Mouse (Mus musculus): Measurements from ENCODE around the gene Rptor.

The Rptor gene

DNA sequence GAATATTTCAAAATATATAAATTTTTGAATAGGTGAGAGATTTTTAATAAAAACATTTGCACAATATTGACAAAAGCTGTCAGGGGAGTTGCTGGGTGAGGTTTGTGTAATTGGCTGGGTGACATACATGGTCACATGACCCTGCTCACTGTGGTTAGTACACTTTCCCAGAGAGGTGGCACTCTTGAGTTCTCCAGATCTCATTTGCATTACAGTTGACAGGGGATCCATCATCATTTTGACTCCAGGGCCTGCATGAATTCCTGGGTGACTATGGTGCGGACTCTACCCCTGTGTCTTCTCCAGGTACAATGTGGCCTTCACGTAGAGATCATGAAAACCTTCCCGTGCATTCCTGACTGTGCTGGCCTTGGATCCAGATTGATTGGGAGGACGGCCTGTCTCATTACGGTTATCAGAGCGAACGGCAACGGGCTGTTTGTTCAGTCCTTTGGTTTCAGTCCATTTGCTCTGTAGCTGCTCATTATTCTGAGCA, 183.7 kb downstream of the Rptor start:
- DNase-seq, result peak; percentile 52 to 67

DNA sequence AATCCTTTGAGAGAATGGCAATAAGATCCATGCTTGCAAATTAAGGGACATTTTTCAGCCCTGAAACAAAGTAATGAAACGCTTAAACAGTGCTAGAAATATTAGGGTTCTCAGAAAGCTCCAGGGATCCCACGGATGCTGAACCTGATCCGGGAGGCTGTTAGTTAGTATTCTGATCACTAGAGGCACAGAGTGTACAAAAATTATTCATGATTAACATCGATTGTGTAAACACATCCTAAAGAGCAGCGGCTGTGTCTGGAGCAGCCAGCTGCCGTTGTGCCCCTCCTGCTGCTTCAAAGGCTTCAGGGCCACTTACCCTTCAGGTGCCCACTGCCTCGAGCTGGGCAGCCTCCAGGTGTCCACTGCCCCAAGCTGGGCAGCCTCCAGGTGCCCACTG, 185.8 kb downstream of the Rptor start:
- DNase-seq, result no peak

DNA sequence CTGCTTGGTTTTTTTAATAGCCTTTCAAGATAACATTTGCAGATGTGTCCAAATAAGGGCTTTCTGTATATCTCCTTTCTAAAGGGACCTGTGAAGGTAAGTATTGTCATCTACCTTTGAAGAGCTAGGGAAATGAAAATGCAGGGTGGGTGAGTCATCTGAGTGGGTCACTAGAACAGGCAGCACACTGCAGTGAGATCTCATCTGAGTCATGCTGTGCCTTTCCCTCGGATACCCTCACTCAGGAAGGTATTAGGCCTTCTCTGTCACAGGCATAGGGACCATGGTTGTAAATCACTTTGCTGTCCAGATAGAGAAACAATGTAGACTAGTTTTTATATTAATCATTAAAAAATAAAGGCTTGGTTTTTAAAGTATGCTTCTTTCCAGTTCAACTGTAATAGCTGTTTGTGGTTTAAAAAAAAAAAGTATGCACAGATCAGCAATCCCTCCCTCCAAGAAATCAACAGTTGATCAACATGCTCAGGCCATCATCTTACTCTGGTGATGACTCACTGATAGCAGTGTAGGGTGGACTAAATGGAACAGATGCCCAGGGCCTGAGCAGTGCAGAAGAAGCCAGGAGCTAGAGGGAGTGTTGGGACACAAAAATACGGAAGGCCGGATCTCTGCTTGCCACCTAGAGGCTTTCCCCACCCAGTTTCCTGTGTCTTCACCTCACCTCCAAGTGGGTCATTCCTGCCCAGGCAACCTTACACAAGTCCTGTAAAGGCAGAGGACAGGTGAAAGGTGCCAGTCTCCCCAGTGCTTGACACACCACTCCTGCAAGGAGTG, 186.4 kb downstream of the Rptor start:
- no peak for DNase-seq

DNA sequence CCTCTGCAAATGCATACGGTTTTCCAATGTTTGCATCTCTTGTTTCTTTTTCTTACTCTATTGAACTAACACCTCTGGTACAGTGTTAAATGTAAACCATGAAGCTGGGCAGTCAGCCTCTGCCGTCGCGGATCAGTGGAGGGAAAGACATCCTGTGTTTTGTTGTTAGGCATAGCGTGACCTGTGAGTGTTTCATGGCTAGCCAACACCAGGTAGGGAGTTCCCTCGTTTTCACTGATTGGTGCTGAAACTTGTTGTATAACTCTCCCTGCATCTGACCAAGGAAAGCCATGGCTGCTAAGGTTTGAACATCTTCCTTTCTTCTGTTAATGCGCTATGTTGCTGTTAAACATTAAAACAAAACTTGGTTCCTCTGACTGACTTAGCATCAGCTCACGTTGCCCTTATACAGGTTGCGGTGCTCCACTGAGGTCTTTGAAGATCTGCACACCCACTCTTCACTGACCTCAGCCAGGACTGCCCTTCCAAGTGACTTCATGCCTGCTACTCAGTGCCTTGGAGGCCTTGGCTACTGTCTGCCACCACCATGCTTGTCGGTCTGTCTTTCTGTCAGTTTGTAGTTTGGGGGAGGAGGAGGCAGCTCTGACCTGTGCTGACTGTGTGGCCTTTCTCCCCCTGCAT, 189.3 kb downstream of the Rptor start:
- DNase-seq, result no peak

DNA sequence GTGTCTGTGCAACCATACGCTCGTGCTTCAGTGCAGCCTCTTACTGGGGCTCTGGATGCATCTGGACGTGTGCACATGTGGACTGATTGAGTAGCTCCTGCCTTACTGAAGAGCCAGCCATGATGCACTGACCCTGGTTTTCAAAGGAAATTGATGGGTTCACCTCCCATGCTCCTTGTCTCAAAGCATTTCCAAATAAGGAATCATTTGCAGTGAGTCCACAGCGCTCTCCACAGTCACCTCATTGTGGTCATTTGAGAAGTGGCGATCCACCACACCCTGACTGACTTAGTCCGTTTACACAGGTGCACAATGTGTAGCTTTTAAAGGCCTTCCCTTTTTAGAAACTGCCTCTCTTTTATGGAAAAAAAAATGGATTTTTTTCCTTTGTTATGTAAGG, 190.7 kb downstream of the Rptor start:
- no peak for DNase-seq

DNA sequence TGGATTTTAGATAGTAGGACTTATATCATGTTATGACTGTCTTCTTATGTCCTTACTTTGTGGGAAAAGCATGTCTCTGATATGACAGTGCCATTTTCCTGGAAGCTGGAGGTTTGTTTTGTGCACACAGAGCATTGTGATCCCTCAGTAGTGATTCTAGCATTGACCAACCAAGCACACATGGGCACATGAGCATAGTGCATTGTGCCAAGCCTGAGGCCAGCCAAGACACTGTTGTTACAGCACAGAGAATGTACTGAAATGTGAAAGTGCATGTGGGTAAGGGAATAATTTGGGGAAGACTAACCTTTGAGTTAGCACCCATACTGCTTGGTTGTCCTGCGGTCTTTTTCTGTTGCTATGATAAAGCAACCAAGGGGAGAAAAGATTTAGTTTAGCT, 191.3 kb downstream of the Rptor start:
- no peak for DNase-seq

DNA sequence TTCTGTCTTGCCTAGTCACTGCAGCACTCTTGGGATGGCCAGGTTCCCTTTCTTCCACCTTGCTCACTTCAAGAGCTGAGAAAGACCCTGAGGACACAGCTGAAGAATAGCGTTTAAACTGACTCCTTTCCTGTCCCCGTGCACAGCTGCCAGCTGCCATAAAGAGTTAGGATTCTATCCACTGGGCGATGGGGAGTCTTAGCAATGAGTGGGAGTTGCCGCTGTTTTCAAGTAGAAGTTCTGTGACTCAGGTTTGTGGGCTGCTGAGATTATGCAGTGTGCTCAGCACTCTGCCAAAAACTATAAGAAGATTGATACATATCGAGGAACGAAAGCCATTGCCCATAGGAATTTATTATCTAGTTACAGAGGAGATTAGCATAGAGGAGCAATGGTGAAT, 192.0 kb downstream of the Rptor start:
- no peak for DNase-seq

DNA sequence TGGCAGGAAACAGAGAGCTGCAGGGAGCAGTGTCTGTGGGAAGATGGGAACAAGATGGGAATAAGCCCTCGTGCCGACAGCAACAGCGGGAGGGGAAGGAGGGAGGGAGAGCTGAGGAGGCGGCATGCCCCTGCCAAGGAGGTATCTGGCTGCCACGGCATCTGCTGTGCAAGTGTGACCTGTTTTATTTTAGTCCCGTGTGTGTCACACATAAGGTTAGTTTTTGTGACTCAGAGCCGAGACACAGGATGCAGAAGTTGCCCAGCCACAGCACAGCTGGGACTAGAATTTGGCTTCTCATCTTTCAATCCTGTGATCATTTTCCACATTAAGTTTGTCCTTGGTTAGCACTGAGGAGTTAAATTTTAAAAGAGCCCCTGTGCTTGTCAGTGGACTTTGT, 193.7 kb downstream of the Rptor start:
- no peak for DNase-seq

DNA sequence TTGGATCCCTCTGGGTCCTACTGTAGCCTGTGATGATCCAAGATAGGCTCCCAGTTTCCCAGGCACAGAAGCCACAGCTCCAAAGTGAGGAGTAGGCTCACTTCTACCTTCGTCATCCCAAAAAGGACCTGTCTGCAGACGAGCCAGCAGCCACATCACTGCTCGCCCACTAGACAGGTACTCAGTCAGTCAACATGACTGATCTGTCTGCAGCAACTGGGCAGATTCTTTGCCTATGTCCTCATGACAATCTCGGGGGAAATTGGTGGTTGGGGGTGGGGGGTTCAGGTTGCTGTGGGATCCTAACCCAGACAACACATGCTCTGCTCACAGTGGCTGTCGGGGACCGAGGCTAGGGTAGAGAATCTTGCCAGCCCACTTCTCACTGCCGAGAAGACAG, 194.1 kb downstream of the Rptor start:
- DNase-seq, result no peak

DNA sequence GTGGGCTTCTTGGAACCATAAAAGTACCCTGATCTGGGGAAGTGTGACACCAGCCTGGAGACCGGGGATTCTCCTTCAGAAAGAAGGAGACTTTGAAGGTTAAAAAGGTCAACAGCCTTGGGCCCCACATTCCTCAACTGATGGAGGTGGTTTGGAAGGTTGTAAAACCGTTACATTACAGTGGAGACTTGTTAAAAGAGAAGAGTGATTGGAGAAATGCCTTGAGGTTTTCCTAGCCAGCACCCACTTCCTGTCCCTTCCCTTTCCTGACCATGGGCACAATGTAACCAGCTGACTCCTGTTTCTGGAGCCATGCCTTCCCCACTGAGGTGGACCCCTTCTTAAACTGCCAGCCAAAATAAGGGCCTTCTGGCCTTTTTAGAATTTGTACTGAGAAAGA, 196.8 kb downstream of the Rptor start:
- no peak for DNase-seq

DNA sequence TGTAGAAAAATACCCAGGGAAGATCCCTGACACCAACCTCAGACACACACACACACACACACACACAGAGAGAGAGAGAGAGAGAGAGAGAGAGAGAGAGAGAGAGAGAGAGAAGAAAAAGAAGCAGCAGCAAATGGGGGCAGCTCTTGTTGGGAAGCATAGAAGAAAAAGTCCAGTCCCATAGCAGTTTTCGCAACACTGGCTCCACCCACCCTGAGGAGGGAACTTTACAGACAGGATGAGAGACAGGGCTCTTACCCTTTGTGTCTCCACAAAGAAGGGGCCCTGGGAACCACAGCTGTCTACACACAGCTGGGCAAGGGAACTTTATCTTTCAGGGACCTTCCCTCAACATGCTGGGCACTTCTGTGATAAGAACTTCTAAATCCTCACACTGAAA, 199.2 kb downstream of the Rptor start:
- no peak for DNase-seq

DNA sequence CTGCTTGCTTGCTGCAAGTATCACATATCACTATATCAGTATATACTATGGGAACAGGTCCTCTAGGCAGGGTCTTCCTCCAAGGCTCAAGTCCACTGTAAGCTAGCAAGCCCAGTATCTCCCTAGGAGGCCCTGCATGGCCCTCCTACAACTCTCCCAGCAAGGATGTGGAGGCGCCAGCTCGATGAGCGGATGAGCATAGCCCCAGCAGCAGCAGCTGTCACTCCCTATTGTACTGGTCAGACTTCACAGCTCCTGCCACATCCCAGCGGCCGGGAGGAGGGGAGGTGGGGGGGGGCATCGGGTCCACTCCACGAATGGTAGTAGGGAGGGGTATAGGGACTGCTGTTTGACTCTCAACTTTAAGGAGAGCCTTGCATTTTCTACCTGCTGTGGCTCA, 200.2 kb downstream of the Rptor start:
- no peak for DNase-seq

DNA sequence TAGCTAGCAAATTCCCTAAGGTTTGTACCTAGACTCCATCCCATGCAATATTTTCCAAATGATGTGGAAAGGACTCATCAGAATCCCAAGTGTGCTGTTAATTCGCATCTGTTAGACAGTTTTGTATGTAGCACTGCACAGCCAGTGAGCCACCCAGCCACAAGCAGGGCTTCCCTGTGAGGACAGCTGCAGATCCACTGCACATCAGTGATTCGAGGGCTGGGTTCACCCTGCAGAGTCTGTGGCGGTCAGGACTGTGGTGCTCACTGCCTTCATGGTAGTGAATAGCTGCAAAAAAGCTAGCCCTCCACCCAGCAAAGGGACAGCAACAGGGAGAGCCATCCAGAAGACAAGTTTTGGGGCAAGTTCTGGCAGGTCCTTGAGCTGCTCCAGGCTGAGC, 201.7 kb downstream of the Rptor start:
- no peak for DNase-seq

DNA sequence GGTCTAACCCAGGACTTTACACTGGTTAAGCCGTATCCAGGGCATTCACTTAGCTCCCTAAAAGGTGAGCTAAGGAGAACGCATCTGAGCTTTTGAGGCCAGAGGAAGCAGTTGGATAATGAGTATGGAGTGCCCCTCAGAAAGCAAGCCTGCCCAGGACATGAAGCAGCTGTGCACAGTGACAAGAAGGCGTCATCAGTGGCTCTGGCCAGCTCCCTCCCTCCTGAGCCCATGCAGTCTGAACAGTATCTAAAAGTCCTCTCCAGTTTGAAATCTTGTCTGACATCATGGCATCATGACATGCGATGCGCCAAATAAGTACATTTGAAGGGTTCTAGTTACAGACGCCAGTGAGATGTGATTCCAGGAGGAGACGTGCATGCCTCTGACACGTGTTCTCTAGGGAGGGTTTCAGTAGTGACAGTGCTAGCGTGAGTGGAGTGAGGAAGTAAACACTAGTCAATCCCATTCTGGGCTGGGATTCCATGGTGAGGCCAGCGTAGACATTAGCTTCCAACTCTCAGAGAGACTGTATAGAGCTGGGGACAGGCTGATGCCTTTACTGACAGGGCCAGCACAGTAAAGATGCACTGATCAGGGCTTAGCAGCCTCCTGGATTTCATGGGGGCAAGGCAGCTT, 202.5 kb downstream of the Rptor start:
- no peak for DNase-seq

DNA sequence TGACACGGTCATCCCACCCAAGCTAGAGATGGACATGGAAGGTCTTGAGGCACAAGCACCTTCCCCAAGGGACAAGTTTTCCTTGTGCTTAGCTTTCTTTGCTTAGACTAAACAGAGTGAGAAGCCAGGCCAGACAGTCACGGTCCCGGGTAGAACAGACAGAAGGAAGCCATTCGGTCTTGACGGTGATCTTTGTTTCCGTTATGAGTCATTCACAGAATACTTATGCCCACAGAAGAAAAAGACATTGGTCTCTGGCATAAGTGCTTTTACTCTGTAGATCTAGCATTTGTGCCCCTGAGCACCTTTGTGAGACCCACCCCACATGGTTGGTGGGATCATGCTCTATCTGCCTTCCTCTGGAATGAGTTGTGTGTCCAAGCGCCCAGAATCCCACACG, 203.8 kb downstream of the Rptor start:
- DNase-seq, result no peak

DNA sequence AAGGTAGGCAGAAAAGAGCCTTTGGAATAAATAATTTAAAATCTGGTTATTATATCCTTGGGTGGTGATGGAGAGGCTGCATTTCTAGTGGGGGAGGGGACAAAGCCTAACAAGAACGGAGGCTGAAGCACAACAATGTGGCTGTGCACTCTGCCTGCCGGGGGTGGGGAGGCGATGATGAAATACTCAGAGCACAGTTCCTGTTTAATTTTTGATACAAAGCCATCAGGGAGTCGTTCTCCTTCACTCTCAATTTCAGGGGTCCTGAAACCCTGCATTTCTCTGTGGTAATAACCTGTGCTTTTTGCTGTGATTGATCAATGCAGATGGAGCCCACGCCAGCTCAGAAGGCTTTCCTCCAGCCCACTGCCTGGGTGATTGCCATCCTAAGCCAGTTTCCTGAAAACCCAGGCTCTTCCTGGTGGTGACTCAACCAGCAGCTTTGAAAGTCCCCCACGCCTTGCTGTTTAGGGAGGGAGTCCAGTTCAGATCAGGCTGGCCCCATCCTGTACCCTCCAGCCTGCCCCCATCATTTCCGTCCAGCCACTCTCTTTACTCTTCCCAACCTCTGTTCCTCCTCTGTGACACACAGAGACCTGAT, 204.8 kb downstream of the Rptor start:
- peak; percentile 38 to 64 for DNase-seq

DNA sequence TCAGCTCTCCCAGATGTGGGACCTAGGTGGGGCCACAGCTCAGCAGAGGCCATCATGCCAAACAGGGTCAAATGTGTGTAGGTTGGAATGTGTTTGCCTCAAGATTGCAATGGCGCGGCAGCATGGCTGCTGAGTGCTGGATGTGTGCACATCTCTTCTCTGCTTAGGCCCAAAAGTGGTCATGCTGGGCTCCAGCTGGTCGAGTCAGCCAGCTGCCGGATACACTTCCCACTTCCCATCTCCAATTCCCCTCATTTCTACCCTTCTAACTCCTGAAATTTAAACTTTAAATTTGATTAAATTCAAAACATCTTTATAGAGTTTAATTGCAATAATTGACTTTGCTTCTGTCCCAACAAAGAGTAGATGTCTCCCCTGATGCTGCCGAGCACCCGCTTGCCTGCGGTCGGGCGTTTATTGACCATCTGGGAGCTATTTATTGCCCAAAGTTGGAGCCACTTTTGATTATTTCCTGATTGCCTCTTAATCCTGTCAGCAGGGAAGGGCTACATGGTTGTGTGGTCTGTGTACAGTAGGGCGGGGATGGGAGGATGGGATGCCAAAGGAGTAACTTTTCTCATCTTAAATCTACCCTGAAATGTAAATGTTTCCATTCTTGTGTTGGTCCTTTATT, 206.1 kb downstream of the Rptor start:
- DNase-seq, result no peak

DNA sequence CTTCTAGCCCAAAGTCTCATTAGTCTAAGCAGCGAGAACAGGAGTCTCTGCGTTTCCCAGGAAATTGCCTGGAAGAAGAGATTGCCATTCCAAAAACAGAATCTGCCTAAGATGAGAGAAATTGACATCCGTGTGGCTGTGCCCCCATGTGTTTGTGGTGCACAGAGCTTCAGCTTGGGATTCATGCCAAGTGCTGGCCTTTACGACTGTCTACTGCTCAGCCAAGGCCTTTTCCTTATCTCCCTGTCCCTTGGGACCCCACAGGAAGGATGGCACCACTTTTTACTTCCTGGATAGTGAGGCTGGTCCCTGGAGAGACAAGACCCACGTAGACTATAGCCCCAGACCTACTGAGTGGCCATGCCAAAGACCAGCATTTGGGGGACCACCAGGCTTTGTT, 206.6 kb downstream of the Rptor start:
- DNase-seq, result no peak

DNA sequence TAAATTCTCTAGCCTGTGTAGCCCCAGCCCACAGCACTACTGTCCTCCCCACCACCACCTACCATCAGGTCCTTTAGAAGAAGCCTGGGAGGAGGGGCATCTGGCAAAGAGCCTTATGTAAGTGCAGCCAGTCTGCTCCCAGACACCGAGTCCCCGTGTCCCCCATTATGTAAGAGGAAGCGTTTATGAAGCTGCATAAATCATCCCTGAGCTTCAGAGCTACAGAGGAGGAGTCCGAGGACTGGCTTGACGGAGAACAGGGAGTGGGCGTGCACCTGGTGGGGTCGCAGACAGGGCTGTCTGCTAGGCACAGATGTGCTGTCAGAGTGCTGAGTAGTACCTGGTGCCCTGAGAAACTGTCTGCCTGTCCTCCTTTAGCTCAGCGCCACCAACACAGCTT, 208.3 kb downstream of the Rptor start:
- no peak for DNase-seq

DNA sequence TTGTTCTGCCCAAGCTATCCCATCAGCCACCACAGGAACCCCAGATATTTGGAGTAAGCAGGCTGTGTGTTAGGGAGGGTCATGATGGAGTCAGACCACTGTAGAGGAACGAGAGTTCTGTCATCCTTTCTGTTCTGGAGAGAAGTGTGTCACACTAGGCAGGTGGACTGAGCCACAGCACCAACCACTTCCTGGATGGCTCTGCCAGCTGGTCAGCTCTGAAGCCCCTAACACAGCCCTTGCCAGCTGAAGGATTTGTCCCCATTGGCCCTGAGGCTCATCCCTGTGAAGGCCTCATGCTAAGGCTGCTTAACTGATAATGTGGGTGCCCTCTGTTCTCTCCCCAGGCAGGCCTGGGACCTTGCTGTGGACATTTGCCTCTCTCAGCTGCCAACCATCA, 208.9 kb downstream of the Rptor start:
- DNase-seq, result no peak

DNA sequence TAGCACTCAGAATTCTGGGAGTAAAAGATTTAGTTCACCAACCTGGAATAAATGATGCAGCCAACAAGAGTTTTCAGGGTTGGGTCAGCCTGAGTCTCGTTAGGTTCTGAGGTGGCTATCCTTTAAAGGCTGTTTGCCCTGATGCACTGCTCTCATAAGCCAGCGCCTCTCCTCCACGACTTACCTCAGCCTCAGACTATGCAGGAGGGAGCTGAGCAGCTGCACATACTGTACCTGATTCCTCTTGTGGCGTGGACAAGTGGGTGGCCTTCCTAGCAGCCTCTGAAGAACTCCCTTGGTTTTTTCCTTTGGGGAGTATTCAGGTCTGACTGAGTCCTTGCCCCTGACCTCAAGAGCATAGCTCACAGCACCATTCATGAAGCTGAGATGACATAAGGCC, 209.4 kb downstream of the Rptor start:
- no peak for DNase-seq

DNA sequence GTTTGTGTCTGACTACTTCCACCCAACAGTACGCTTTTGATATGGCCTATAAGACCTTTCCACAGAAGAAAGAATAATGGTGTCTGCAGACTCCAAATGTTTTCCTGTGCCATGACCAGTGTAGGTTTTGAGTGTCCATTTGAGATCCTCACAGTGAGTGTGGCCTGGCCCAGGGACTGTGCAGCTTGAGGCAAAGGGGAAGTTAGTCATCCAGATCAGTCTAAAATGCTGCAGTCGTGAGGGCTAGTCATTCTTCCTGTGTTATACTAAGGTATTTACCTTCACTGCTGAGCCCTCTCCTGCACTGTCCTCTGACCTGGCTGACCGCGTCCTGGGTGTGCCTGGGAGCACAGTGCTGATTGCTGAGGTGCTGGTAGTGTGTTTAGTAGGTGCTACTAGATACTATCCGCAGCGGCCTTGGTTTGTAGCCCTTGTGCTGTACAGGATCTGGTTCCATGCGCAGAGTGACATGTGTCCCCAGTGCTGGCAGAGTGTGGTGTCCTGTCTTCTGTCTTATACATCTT, 211.4 kb downstream of the Rptor start:
- DNase-seq, result no peak

DNA sequence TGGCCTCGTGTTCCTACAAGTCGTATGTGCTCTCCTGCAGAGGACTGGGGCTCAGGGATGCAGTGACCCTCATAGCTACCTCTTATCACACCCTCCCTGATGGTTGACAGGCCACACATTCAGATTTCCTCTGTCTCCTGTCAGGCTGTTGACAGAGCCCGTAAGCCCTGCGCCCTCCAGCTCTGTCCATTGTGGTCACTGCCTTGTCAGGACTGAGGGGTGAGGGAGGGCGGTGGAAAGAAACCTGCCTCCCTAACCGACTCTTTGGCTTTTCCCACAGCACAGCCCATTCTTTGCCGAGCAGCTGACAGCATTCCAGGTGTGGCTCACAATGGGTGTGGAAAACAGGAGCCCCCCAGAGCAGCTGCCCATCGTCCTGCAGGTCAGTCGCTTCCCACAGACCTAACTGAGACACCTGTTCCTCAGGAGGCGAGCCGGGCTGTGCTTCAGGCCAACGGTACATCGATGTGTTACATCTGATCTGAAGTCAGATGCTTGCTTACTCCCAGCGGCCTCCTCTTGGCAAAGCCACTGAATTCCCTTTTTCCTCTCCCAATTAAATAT, 214.2 kb downstream of the Rptor start:
- DNase-seq, result no peak

Data from lung, adult 18-20 months (tissue).